Mouse (Mus musculus) midbrain, embryonic 11.5 days (tissue): ENCODE measurements around the gene Mapkapk2. TPM values are rescaled to one million over a fixed set of nuclear protein-coding genes. Genes with fewer than 3 reads are reported as not detected.

Source experiments
- ATAC-seq: fragments of 200-750 bp; cut with Nextera tagmentation; 2 replicates; pipeline ENCODE4 v1.8.0; 2017; ENCODE audit warnings: moderate TSS enrichment, moderate library complexity; ENCODE audit not compliant: low FRiP score
- DNase-seq: peaks from one replicate; pipeline ENCODE4 v3.0.0; 2015; ENCODE audit warnings: low spot score; ENCODE audit errors: missing footprints
- H3K27ac ChIP-seq: fragments of 300-500 bp; sonication (generic); 2 replicates; pipeline ENCODE4 v1.5.1; 2014; ENCODE audit warnings: low read depth, low read length
- H3K27me3 ChIP-seq: fragments of 300-500 bp; sonication (generic); 2 replicates; pipeline ENCODE4 v1.6.1; 2014; ENCODE audit warnings: mild to moderate bottlenecking, low read length, moderate library complexity, mixed read lengths; ENCODE audit not compliant: control insufficient read depth, insufficient read depth
- H3K36me3 ChIP-seq: fragments of 300-500 bp; sonication (generic); 2 replicates; pipeline ENCODE4 v1.6.1; 2014; ENCODE audit warnings: mild to moderate bottlenecking, low read length, moderate library complexity, mixed read lengths; ENCODE audit not compliant: control insufficient read depth, insufficient read depth
- H3K4me1 ChIP-seq: fragments of 300-500 bp; sonication (generic); 2 replicates; pipeline ENCODE4 v1.6.1; 2014; ENCODE audit warnings: low read length; ENCODE audit not compliant: control insufficient read depth, insufficient read depth
- H3K4me2 ChIP-seq: fragments of 300-500 bp; sonication (generic); 2 replicates; pipeline ENCODE4 v1.6.1; 2014; ENCODE audit warnings: mild to moderate bottlenecking, moderate library complexity
- H3K4me3 ChIP-seq: fragments of 300-500 bp; sonication (generic); 2 replicates; pipeline ENCODE4 v1.5.1; 2014; ENCODE audit warnings: low read depth, low read length
- H3K9ac ChIP-seq: fragments of 300-500 bp; sonication (generic); 2 replicates; pipeline ENCODE4 v1.6.1; 2014; ENCODE audit warnings: low read length
- H3K9me3 ChIP-seq: fragments of 300-500 bp; sonication (generic); 2 replicates; pipeline ENCODE4 v1.6.1; 2016; ENCODE audit warnings: low read length; ENCODE audit not compliant: control insufficient read depth
- WGBS: fragments of 180-500 bp; shearing (Covaris S2); extraction: QIAGEN DNeasy Blood & Tissue Kit; methylation state at CpG from one replicate; pipeline ENCODE4 v1.1.7; 2014; 5-methylcytosine and 5-hydroxymethylcytosine counted together
- polyA plus RNA-seq: library from polyadenylated mRNA; unstranded; fragments of >200 nt; fragmentation: Nextera tagmentation; extraction: Ambion mirVana; gene quantifications from 2 replicates; pipeline ENCODE4 v1.2.1, GENCODE M21; 2014

Gene Mapkapk2
- polyA plus RNA-seq, 1 experiment from 2014 or later, result 56.0 TPM

DNA sequence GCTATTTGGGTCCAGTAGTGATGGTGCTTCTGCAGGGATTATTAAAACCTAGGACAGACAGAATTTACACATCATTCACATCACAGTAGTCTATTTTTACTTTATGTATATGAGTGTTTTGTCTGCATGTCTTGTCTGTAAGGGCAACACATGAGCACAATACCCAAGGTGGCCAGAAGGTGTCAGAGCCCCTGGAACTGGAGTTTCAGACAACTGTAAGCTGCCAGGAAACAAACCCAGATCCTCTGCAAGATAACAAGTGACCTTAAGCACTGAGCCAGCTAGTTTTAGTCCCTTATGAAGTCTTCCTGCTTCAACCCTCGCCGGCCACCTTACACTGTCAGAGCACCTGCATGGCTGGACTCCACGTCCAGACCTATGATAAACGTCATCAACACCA lies 17.9 kb downstream of the Mapkapk2 start:
- 74% methylated on average over 4 of the region's 4 CpGs for WGBS
- H3K4me1 ChIP-seq, result peaks cover 58% of the 10 kb centered on the region
- DNase-seq (peak; percentile 89), ATAC-seq (no peak)
- H3K27ac ChIP-seq, result peak overlapping the region; percentile 97
- no peak overlapping the region; the same call in 1 of the 2 replicates for H3K4me2 ChIP-seq
- H3K9ac ChIP-seq, result no peak overlapping the region; the same call in 1 of the 2 replicates
- no peaks in the 10 kb centered on the region for H3K27me3 ChIP-seq
- no peaks in the 10 kb centered on the region; the same call in 1 of the 2 replicates for H3K9me3 ChIP-seq
- H3K36me3 ChIP-seq, result no peaks in the 10 kb centered on the region; the same call in 1 of the 2 replicates
- no peak overlapping the region for H3K4me3 ChIP-seq

DNA sequence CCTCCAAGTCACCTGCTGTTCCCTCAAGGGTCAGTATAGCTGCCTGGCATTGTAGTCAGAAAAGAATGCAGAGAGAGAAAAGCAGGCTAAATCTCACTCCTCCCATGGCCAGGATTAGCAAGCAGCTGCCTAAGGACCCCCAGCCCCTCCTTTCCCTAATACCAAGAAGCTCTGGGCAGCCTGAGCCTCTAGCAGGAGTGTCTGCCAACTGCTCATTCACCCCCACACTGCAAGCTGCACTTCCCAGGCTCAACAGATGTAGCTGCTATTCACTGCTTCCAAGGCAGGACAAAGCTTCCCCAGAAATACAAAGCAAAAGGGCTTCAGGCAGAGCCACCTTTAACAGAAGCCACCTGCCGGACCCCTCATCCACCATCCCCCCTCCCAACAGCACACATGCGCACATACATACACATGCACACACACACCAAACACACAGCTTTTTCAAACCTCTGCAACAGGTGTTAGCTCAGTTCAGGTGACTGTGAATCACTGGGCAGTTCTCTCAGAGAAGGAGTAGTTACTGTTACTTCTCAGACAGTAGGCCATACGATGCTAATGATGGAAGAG lies 18.8 kb downstream of the Mapkapk2 start:
- Histone ChIP-seq H3K27me3 (no peaks in the 10 kb centered on the region), H3K27ac (peak overlapping the region; percentile 97), H3K9ac (peak overlapping the region; percentile 41), H3K4me1 (peaks cover 54% of the 10 kb centered on the region), H3K4me2 (peak overlapping the region; percentile 23; the same call in 1 of the 2 replicates), H3K36me3 (no peaks in the 10 kb centered on the region; the same call in 1 of the 2 replicates), H3K4me3 (no peak overlapping the region), H3K9me3 (no peaks in the 10 kb centered on the region; the same call in 1 of the 2 replicates)
- ATAC-seq (peak; percentile 96), DNase-seq (peak; percentile 96)
- WGBS, result 11% methylated on average over 3 of the region's 3 CpGs

DNA sequence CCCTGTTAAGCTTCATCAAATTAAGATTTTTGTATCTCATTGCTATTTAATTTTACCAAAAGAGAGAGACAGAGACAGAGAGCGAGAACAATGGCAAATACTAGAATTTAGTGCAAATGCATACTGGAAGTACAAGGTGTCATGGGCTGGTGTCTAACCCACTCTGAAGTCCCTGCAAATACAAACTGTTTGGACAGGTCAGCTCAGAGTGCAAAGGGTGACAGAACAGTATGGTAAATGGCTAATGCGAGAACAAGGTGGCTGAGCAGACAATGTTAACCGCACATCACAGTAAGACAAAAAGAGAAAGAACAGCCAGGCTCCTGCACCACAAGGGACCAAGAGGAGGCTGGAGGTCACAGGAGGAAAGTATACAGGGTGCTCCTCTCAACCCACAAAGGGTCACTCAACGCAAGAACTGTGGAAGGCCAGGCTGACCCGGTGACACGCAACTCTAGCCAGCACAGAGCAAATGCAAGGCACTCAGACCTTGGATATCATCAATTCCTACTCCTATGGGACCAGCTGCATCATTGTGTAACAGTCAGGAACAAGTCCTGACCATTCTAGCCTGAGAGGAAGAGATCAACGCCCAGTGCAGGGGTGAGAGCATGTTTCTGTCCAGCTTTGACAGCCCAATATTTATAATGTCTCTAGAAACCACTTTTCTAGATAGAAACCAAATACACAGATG lies 22.4 kb downstream of the Mapkapk2 start:
- peaks cover 42% of the 10 kb centered on the region for H3K4me1 ChIP-seq
- no peak for ATAC-seq
- 92% methylated on average over 7 of the region's 7 CpGs for WGBS

DNA sequence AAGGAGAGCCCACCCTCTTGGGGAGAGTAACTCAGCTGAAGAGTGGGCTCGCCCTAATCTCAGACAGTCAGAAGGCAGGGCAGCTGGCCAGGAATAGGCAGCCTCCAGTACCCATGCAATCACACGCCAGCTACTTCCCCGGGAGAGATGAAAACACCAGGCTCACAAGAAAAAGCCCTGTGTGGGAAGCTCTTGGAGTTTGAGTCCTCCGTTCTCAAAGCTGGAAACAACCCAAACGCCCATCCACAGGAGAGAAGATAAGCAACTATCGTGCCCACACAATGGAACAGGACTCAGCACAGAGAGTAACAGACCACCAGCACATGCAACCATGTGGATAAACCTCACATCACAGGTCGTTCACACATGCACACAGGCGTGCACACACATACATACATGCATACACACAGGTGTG lies 23.1 kb downstream of the Mapkapk2 start:
- H3K4me1 ChIP-seq, result peaks cover 35% of the 10 kb centered on the region
- no peak for ATAC-seq
- 88% methylated on average over 8 of the region's 8 CpGs for WGBS

More for the DNA sequence above, 22.4 kb downstream of the Mapkapk2 start:
- no peak overlapping the region for H3K27ac ChIP-seq
- H3K9ac ChIP-seq, result no peak overlapping the region
- no peaks in the 10 kb centered on the region; the same call in 1 of the 2 replicates for H3K36me3 ChIP-seq
- no peak overlapping the region for H3K4me2 ChIP-seq
- no peak for DNase-seq
- no peaks in the 10 kb centered on the region; the same call in 1 of the 2 replicates for H3K9me3 ChIP-seq
- H3K4me3 ChIP-seq, result no peak overlapping the region
- no peaks in the 10 kb centered on the region for H3K27me3 ChIP-seq

DNA sequence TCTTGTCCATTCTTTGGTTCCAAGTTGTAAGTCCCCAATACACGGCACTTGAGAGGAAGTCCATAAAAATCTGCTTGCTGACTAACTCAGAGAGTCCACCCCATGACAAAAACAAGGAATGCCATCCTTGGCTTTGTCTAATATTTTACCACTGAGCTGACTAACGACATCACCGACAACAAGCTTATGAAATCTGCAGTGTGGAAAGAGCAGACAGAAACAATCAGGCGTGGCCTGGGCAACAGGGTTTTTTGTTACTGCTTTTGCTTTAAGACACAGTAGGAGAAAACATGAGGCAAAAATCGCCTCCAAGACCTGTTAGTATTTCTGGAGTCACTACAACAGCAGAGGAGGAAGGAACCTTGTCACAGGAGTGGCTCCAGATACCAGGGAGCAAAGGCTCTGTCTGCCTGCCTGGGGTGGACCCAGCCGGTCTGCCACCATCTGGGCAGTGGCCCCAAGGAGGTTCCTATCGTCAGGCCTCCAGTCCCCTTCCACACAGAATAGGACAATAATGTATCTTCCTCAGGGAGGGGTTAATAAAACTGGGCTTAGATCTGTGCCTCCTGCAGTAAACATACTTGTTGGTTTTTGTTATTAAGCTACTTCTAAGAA lies 25.1 kb downstream of the Mapkapk2 start:
- no peak overlapping the region for H3K27ac ChIP-seq
- no peak overlapping the region for H3K9ac ChIP-seq
- no peak overlapping the region for H3K4me2 ChIP-seq
- no peaks in the 10 kb centered on the region; the same call in 1 of the 2 replicates for H3K36me3 ChIP-seq
- ATAC-seq, result no peak
- no peak for DNase-seq
- 87% methylated on average over 7 of the region's 7 CpGs for WGBS
- peaks cover 17% of the 10 kb centered on the region for H3K4me1 ChIP-seq
- no peaks in the 10 kb centered on the region for H3K27me3 ChIP-seq
- no peak overlapping the region for H3K4me3 ChIP-seq
- H3K9me3 ChIP-seq, result no peaks in the 10 kb centered on the region; the same call in 1 of the 2 replicates

More for the DNA sequence above, 23.1 kb downstream of the Mapkapk2 start:
- H3K27ac ChIP-seq, result no peak overlapping the region
- no peaks in the 10 kb centered on the region for H3K27me3 ChIP-seq
- no peaks in the 10 kb centered on the region; the same call in 1 of the 2 replicates for H3K9me3 ChIP-seq
- no peak overlapping the region for H3K4me3 ChIP-seq
- no peak overlapping the region for H3K9ac ChIP-seq
- no peak overlapping the region for H3K4me2 ChIP-seq
- no peak for DNase-seq
- H3K36me3 ChIP-seq, result no peaks in the 10 kb centered on the region; the same call in 1 of the 2 replicates

DNA sequence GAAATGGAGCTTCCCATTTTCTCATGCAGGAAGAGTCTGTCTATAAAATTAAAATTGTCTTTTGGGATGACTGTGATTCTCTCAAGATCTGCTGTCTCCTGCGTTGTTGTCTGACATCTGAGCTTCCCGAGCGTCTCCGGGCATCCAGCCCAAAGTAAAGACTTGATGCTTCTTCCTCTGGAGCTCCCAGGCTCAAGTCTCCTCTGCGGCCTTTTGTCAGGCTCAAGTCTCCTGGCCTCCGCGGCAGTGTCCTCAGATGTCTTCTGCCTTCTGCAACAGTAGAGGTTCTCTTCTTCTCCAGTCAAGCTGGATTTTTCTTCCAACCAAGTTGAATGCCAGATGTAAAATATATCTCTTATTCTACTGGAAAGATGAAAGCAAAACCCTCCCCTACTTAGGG lies 28.6 kb downstream of the Mapkapk2 start:
- no peaks in the 10 kb centered on the region for H3K36me3 ChIP-seq
- no peaks in the 10 kb centered on the region for H3K27me3 ChIP-seq
- no peak overlapping the region for H3K4me3 ChIP-seq
- H3K27ac ChIP-seq, result no peak overlapping the region
- H3K4me2 ChIP-seq, result no peak overlapping the region
- H3K9me3 ChIP-seq, result no peaks in the 10 kb centered on the region
- WGBS, result 95% methylated on average over 7 of the region's 7 CpGs
- H3K4me1 ChIP-seq, result peaks cover 10% of the 10 kb centered on the region; the same call in 1 of the 2 replicates
- ATAC-seq (no peak), DNase-seq (no peak)
- no peak overlapping the region for H3K9ac ChIP-seq

DNA sequence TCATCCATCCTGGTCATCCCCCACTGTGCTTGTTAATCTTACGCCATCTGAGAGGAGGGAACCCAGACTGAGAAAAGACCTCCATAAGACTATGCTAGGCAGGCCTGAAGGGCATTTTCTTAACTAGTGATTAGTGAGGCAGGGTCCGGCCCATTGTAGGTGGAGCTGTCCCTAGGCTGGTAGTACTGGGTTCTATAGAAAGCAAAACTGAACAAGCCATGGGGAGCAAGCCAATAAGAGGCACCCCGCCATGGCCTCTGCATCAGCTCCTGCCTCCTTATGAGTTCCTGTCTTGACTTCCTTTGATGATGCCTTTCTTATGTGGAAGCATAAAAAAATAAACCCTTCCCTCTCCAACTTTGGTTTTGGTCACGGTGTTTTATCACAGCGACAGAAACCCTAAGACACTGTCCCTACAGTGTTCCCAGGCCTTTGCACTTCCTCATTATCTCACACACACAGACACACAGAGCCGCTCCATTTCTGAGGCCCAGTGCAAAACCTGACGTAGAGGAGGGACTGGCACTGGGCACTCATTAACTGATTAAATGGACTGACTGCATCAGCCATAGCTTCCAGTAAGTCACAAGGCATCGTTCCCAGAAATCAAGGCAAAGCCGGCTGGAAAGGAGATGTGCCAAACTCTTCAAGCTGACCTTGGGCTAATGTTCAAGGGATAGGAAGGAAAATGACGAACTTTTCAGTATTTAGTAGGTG lies 29.5 kb downstream of the Mapkapk2 start:
- ATAC-seq (no peak), DNase-seq (no peak)
- Histone ChIP-seq H3K36me3 (no peaks in the 10 kb centered on the region), H3K4me1 (peaks cover 5% of the 10 kb centered on the region; the same call in 1 of the 2 replicates), H3K9me3 (no peaks in the 10 kb centered on the region), H3K4me2 (no peak overlapping the region), H3K27me3 (no peaks in the 10 kb centered on the region), H3K4me3 (no peak overlapping the region), H3K27ac (no peak overlapping the region), H3K9ac (no peak overlapping the region)
- 90% methylated on average over 10 of the region's 10 CpGs for WGBS

DNA sequence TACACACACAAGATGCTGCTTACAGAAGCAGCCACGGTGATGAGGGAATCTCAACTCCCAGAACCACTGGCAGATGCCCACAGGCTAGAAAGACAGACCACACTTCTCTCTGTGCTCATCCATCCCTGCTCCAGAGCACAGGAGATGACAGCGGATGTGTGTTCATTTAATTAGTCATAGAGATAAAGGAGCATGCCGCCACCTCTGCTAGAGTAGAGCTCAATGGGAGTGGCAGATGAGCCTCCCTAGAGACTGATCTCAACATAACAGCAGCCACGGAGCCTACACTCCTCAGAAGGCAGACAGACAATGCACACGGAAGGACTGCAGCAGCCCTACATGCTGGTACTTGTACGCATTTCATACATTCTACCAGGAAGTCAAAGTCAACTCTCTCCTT lies 33.4 kb downstream of the Mapkapk2 start:
- H3K9ac ChIP-seq, result no peak overlapping the region

More for the DNA sequence above, 33.4 kb downstream of the Mapkapk2 start:
- H3K4me1 ChIP-seq, result peaks cover 20% of the 10 kb centered on the region
- no peak overlapping the region for H3K4me3 ChIP-seq
- H3K27ac ChIP-seq, result no peak overlapping the region
- WGBS, result 72% methylated on average over 6 of the region's 6 CpGs
- no peaks in the 10 kb centered on the region for H3K9me3 ChIP-seq
- H3K36me3 ChIP-seq, result no peaks in the 10 kb centered on the region
- no peak for DNase-seq
- H3K27me3 ChIP-seq, result no peaks in the 10 kb centered on the region
- no peak for ATAC-seq
- H3K4me2 ChIP-seq, result no peak overlapping the region
